Mouse (Mus musculus): Measurements from ENCODE around the gene Rasal1. TPM values are rescaled to one million over a fixed set of nuclear protein-coding genes. Genes with fewer than 3 reads are reported as not detected.

Gene Rasal1
- polyA plus RNA-seq, 1 experiment = 14.9 TPM

GRCm38 (mm10) chr5:120621078-120621765, 27.4 kb upstream of the Rasal1 start:
- TF ChIP-seq POLR2A (IDR thresholded peaks at IDR 0.05; ENCODE audit: low read depth, low read length) (0 out of 2 replicates have a peak, but pooled peaks have one; percentile 13), CTCF (IDR thresholded peaks at IDR 0.05; ENCODE audit: extremely low read depth, insufficient read depth, insufficient read length, insufficient replicate concordance) (no peak)
- Histone ChIP-seq H3K27ac (ENCODE audit: insufficient read depth, low read length) (peak overlapping the region; percentile 90), H3K4me3 (ENCODE audit: extremely low read depth, insufficient read depth, insufficient read length) (peak overlapping the region; percentile 44; the same call in 1 of the 2 replicates), H3K36me3 (ENCODE audit: control insufficient read depth, insufficient read depth, low read length) (peaks cover 69% of the 10 kb centered on the region), H3K4me1 (ENCODE audit: control insufficient read depth, insufficient read depth, insufficient read length) (peaks cover 15% of the 10 kb centered on the region; the same call in 1 of the 2 replicates), H3K27me3 (ENCODE audit: control insufficient read depth, insufficient read depth, low read length) (no peaks in the 10 kb centered on the region)
- 30% methylated on average over 23 of the region's 23 CpGs for WGBS
- DNase-seq (ENCODE audit: low read depth in 1 of 2, low spot score in 2 of 2) = peak; percentile 73 to 77

GRCm38 (mm10) chr5:120621846-120622197, 26.8 kb upstream of the Rasal1 start:
- peaks cover 15% of the 10 kb centered on the region; the same call in 1 of the 2 replicates for H3K4me1 ChIP-seq (ENCODE audit: control insufficient read depth, insufficient read depth, insufficient read length)
- H3K27me3 ChIP-seq (ENCODE audit: control insufficient read depth, insufficient read depth, low read length) = no peaks in the 10 kb centered on the region
- TF ChIP-seq POLR2A (IDR thresholded peaks at IDR 0.05; ENCODE audit: low read depth, low read length) (no peak), CTCF (IDR thresholded peaks at IDR 0.05; ENCODE audit: extremely low read depth, insufficient read depth, insufficient read length, insufficient replicate concordance) (no peak)
- 33% methylated on average over 10 of the region's 10 CpGs for WGBS
- no peak for DNase-seq (ENCODE audit: low read depth in 1 of 2, low spot score in 2 of 2)
- H3K4me3 ChIP-seq (ENCODE audit: extremely low read depth, insufficient read depth, insufficient read length) = peak overlapping the region; percentile 44
- peak overlapping the region; percentile 90 for H3K27ac ChIP-seq (ENCODE audit: insufficient read depth, low read length)
- H3K36me3 ChIP-seq (ENCODE audit: control insufficient read depth, insufficient read depth, low read length) = peaks cover 72% of the 10 kb centered on the region

DNA sequence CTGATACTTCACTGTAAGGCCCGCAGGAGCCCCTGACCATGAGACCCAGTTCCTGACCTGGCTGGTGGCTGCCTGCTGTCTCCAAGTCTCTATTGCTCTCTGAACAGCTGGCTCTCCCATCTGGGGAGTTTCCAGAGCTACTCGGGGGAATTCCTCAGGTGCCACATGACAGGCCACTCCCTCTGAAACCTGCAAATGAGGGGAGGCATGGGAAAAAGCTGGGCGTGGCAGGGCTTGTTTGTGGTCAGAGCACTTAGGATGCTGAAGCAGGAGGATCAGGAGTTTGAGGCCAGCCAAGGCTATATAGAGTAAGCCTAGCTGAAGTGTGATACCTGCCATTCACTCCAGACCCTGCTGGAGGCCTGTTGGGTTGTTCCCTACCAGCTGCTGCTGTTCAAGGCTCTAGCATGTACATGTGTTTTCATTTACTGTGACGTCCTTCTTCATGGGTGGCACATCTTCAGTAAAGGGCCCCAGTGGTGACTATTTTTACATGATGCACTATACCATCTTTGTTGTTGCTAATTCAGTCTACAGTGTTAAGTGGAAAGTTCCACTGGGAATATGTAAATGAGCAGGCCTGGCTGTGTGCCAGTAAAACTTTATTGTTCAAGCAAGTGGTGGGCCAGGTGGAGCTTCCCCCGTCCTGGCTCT, 26.3 kb upstream of the Rasal1 start:
- Histone ChIP-seq H3K27me3 (ENCODE audit: control insufficient read depth, insufficient read depth, low read length) (no peaks in the 10 kb centered on the region), H3K36me3 (ENCODE audit: control insufficient read depth, insufficient read depth, low read length) (peaks cover 72% of the 10 kb centered on the region), H3K4me1 (ENCODE audit: control insufficient read depth, insufficient read depth, insufficient read length) (peaks cover 15% of the 10 kb centered on the region; the same call in 1 of the 2 replicates), H3K27ac (ENCODE audit: insufficient read depth, low read length) (peak overlapping the region; percentile 90), H3K4me3 (ENCODE audit: extremely low read depth, insufficient read depth, insufficient read length) (peak overlapping the region; percentile 44; the same call in 1 of the 2 replicates)
- DNase-seq (ENCODE audit: low read depth in 1 of 2, low spot score in 2 of 2) = peak; percentile 47 to 73
- no peak for TF ChIP-seq POLR2A (IDR thresholded peaks at IDR 0.05; ENCODE audit: low read depth, low read length)
- TF ChIP-seq CTCF (IDR thresholded peaks at IDR 0.05; ENCODE audit: extremely low read depth, insufficient read depth, insufficient read length, insufficient replicate concordance) = no peak
- WGBS = 33% methylated on average over 5 of the region's 5 CpGs

GRCm38 (mm10) chr5:120624427-120624826, 24.2 kb upstream of the Rasal1 start:
- 79% methylated on average over 10 of the region's 10 CpGs for WGBS
- DNase-seq (ENCODE audit: low read depth in 1 of 2, low spot score in 2 of 2) = no peak
- peaks cover 63% of the 10 kb centered on the region for H3K36me3 ChIP-seq (ENCODE audit: control insufficient read depth, insufficient read depth, low read length)
- H3K4me3 ChIP-seq (ENCODE audit: extremely low read depth, insufficient read depth, insufficient read length) = no peak overlapping the region
- TF ChIP-seq POLR2A (IDR thresholded peaks at IDR 0.05; ENCODE audit: low read depth, low read length) = no peak
- no peak for TF ChIP-seq CTCF (IDR thresholded peaks at IDR 0.05; ENCODE audit: extremely low read depth, insufficient read depth, insufficient read length, insufficient replicate concordance)
- no peaks in the 10 kb centered on the region for H3K27me3 ChIP-seq (ENCODE audit: control insufficient read depth, insufficient read depth, low read length)
- H3K4me1 ChIP-seq (ENCODE audit: control insufficient read depth, insufficient read depth, insufficient read length) = peaks cover 14% of the 10 kb centered on the region; the same call in 1 of the 2 replicates
- no peak overlapping the region for H3K27ac ChIP-seq (ENCODE audit: insufficient read depth, low read length)

- TF ChIP-seq POLR2A (IDR thresholded peaks at IDR 0.05; ENCODE audit: low read depth, low read length) (no peak), CTCF (IDR thresholded peaks at IDR 0.05; ENCODE audit: extremely low read depth, insufficient read depth, insufficient read length, insufficient replicate concordance) (no peak)
- peaks cover 53% of the 10 kb centered on the region for H3K36me3 ChIP-seq (ENCODE audit: control insufficient read depth, insufficient read depth, low read length)
- no peak for DNase-seq (ENCODE audit: low read depth in 1 of 2, low spot score in 2 of 2)
Observed at GRCm38 (mm10) chr5:120626399-120626798, 22.2 kb upstream of the Rasal1 start.

GRCm38 (mm10) chr5:120627515-120628300, 20.9 kb upstream of the Rasal1 start:
- Histone ChIP-seq H3K27ac (ENCODE audit: insufficient read depth, low read length) (no peak overlapping the region), H3K36me3 (ENCODE audit: control insufficient read depth, insufficient read depth, low read length) (peaks cover 47% of the 10 kb centered on the region), H3K4me3 (ENCODE audit: extremely low read depth, insufficient read depth, insufficient read length) (no peak overlapping the region), H3K4me1 (ENCODE audit: control insufficient read depth, insufficient read depth, insufficient read length) (peaks cover 10% of the 10 kb centered on the region; the same call in 1 of the 2 replicates), H3K27me3 (ENCODE audit: control insufficient read depth, insufficient read depth, low read length) (peaks cover 2% of the 10 kb centered on the region; the same call in 1 of the 2 replicates)
- TF ChIP-seq POLR2A (IDR thresholded peaks at IDR 0.05; ENCODE audit: low read depth, low read length) (no peak), CTCF (IDR thresholded peaks at IDR 0.05; ENCODE audit: extremely low read depth, insufficient read depth, insufficient read length, insufficient replicate concordance) (no peak)
- 91% methylated on average over 15 of the region's 15 CpGs for WGBS
- no peak for DNase-seq (ENCODE audit: low read depth in 1 of 2, low spot score in 2 of 2)

More at GRCm38 (mm10) chr5:120626399-120626798, 22.2 kb upstream of the Rasal1 start:
- Histone ChIP-seq H3K4me3 (ENCODE audit: extremely low read depth, insufficient read depth, insufficient read length) (no peak overlapping the region), H3K27me3 (ENCODE audit: control insufficient read depth, insufficient read depth, low read length) (peaks cover 2% of the 10 kb centered on the region; the same call in 1 of the 2 replicates), H3K4me1 (ENCODE audit: control insufficient read depth, insufficient read depth, insufficient read length) (peaks cover 21% of the 10 kb centered on the region; the same call in 1 of the 2 replicates), H3K27ac (ENCODE audit: insufficient read depth, low read length) (no peak overlapping the region)
- 91% methylated on average over 17 of the region's 19 CpGs for WGBS

All from spleen, adult 2 months (tissue).